Mouse (Mus musculus): ENCODE results near the gene Ackr3.

GRCm38 (mm10) chr1:90209069-90209468, 5.3 kb downstream of the Ackr3 start:
- TF ChIP-seq CTCF (IDR thresholded peaks at IDR 0.05; ENCODE audit: borderline replicate concordance, extremely low read depth, insufficient read depth, insufficient read length) (no peak), POLR2A (IDR thresholded peaks at IDR 0.05; ENCODE audit: borderline replicate concordance, extremely low read depth, insufficient read depth, insufficient read length, poor library complexity, severe bottlenecking) (no peak)

Data from brain, embryonic 14.5 days (tissue).